In the genomic region with DNA sequence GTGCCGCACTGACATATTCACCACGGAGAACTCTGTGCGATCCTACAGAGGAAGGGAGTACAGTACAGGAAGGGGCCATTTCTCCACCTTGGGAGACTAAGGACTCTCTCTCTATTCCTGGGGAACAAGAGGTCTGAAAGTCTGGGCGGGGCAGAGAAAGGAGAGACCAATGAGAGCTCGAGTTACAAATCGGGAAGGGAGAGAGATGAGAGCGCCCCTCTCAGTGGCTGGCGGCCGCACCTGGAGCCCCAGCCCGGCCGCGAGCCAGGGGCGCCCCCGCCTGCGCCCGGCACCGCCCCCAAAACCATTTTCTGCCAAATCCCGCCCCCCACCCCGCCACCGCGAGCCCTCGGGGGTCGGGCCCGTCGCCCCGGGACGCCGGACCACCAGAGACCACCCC, we compare ENCODE assay signal across 8 mouse cellular contexts. TPM values are rescaled to one million over a fixed set of nuclear protein-coding genes. Genes with fewer than 3 reads are reported as not detected.
DNase-seq lines count a peak whose midpoint lies in the region; ATAC-seq and TF ChIP-seq lines count a peak whose summit lies in the region.

No protein-coding gene starts in this region.

- peaks cover 16% of the 10 kb centered on the region; the same call in 1 of the 2 replicates for H3K36me3 ChIP-seq in hindbrain, postnatal 0 days (ENCODE audit: insufficient read depth, low read length)

- H3K4me3 ChIP-seq in gastrocnemius, adult 2 months = peak overlapping the region; percentile 100
- H3K4me3 ChIP-seq in hindbrain, postnatal 0 days (ENCODE audit: low read length) = peak overlapping the region; percentile 99

- peak overlapping the region; percentile 99 for H3K27ac ChIP-seq in gastrocnemius, adult 2 months
- peak overlapping the region; percentile 99 for H3K27ac ChIP-seq in hindbrain, postnatal 0 days

- H3K4me1 ChIP-seq in hindbrain, postnatal 0 days (ENCODE audit: insufficient read depth, low read length) = peaks cover 5% of the 10 kb centered on the region

- intact Hi-C loops in gastrocnemius, adult 2 months (cut with DNase I) = no loop called here

- H3K9ac ChIP-seq in hindbrain, postnatal 0 days (replicated peaks; ENCODE audit: low read length) = peak overlapping the region; percentile 100

- H3K27me3 ChIP-seq in hindbrain, postnatal 0 days (ENCODE audit: insufficient read depth, low read length) = no peaks in the 10 kb centered on the region

- peak; percentile 88 for DNase-seq in adipocyte (ENCODE audit: low spot score)
- peak; percentile 91 for DNase-seq in gastrocnemius, adult 2 months
- peak; percentile 92 for DNase-seq in hindbrain, postnatal 0 days (ENCODE audit: low spot score)
- DNase-seq in left cerebral cortex, adult 18-20 months (ENCODE audit: low spot score in 2 of 2) = peak; percentile 88 to 91
- DNase-seq in lung, postnatal 4 days = peak; percentile 92 to 94
- DNase-seq in right cerebral cortex, postnatal 10 days (ENCODE audit: low spot score in 2 of 2) = peak; percentile 92 to 93
- DNase-seq in urinary bladder, postnatal 14 days (ENCODE audit: low spot score) = peak; percentile 85

- 1% methylated on average over 24 of the region's 28 CpGs for WGBS in hindbrain, postnatal 0 days

- peak overlapping the region; percentile 70 for H3K4me2 ChIP-seq in hindbrain, postnatal 0 days (ENCODE audit: low read depth, low read length)

- ATAC-seq in common myeloid progenitor, adult 5-6 weeks (replicated peaks; ENCODE audit: low read depth, poor library complexity, severe bottlenecking) = peak; percentile 85
- ATAC-seq in hindbrain, postnatal 0 days = peak; percentile 85

- H3K9me3 ChIP-seq in hindbrain, postnatal 0 days (ENCODE audit: low read length) = no peaks in the 10 kb centered on the region

- no peak for TF ChIP-seq CTCF in gastrocnemius, adult 2 months (IDR thresholded peaks at IDR 0.05)
- TF ChIP-seq CTCF in hindbrain, postnatal 0 days (IDR thresholded peaks at IDR 0.05; ENCODE audit: low read depth) = no peak

RNA-seq across cellular contexts. Expression of a gene that starts 1.0 kb away (rescaled TPM):
- total RNA-seq in common myeloid progenitor, adult 5-6 weeks (2017) = 61.2 and 62.8 TPM in 2 replicates
- 10 to 100 TPM; 56.4 to 62.8 TPM for total RNA-seq in gastrocnemius, adult 2 months (2021)
- 128 and 130 TPM in 2 replicates for total RNA-seq in hindbrain, postnatal 0 days (2014; rRNA removed)
- 135 and 144 TPM in 2 replicates for polyA plus RNA-seq in hindbrain, postnatal 0 days (2015; fragmentation: Nextera tagmentation; extraction: Ambion mirVana)
- 100 to 1,000 TPM; 146 TPM for total RNA-seq in left cerebral cortex, adult 18-20 months (2021)

RNA-seq across cellular contexts. Expression of a gene that starts 46.2 kb away (rescaled TPM):
- total RNA-seq in common myeloid progenitor, adult 5-6 weeks (2017) = 215 and 429 TPM in 2 replicates
- 10 to 100 TPM; 19.9 to 38.1 TPM for total RNA-seq in gastrocnemius, adult 2 months (2021)
- total RNA-seq in hindbrain, postnatal 0 days (2014; rRNA removed) = 85.9 and 103 TPM in 2 replicates
- 207 and 258 TPM in 2 replicates for polyA plus RNA-seq in hindbrain, postnatal 0 days (2015; fragmentation: Nextera tagmentation; extraction: Ambion mirVana)
- total RNA-seq in left cerebral cortex, adult 18-20 months (2021) = 10 to 100 TPM; 65.7 to 67.0 TPM

Comparison
In these comparisons a context has a peak if more than half of its experiments do, and no peak if none do; other contexts are left out.
1. Peak in every context shown above with its lines: DNase-seq, ATAC-seq, H3K4me3 ChIP-seq and H3K27ac ChIP-seq.